Mouse (Mus musculus) embryo, embryonic 11 days (tissue): ENCODE measurements at regions not wholly inside any gene's neighbourhood (a gene's known extent, or its start where the extent isn't known, plus 50 kb on each side); places are given as distances from the start of the nearest gene placed in this dataset.
A peak's percentile ranks its signal among the peaks of the same experiment; 100 is the strongest.

Experiments used
- DNase-seq: peaks from one replicate; pipeline ENCODE4 v3.0.0-alpha.2; 2015

DNA sequence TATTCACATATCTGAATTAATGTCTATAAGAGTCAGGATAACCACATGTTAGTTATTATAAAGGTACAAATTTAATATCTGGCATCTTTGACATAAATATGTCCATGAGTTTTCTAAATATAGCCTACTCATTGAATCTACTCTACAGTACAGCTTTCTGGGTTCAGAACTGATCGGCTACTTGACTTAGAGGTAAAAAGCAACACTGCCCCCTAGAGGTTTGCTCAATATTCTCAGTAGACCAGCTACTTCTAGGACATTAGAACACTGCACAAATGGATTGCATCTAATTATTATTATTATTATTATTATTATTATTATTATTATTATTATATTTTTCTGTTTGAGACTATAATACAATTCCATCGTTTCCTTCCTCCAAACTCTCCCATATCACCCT, 418.8 kb upstream of the Tpm3-rs7 start:
- peak; percentile 74 for DNase-seq

DNA sequence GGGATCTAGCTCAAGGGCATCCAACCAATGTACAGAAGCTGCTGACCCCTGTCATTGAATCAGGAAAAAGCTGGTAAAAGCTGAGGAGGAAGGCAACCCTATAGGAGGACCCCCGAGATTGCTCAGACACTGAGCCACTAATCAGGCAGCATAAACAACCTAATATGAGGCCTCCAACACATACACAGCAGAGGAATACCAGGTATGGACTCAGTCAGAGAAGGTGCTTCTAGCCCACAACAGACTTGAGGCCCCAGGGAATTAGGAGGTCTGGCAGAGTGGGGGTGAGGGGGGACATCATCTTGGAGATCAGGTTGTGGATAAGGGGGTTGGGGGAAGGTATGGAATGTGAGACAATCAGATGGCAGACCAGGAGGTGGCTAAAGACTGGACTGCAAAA, 413.2 kb upstream of the Tpm3-rs7 start:
- no peak for DNase-seq

DNA sequence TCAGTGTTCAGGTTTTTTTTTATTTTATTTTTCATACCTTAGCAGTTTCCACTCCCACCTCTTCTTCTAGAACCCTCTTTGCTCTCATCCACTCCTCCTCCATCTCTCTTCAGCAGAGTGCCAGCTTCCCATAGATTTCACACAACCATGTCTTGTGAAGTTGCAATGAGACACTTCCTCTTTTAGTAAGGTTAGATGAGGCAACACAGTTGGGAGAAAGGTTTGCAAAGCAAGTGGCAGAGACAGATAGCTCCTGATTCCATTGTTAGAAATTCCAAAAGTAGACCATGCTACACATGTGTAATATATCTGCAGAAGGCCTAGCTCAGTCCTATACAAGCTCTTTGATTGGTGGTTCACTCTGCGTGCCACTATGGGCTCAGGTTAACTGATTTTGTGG, 397.3 kb upstream of the Tpm3-rs7 start:
- no peak for DNase-seq
